Mouse (Mus musculus): ENCODE results near the gene Mindy4.

GRCm38 (mm10) chr6:55232524-55233264 lies 29.5 kb downstream of the Mindy4 start:
- TF ChIP-seq MAFK (IDR thresholded peaks at IDR 0.05; ENCODE audit: insufficient read depth, low read depth, low read length) (no peak), ZNF384 (IDR thresholded peaks at IDR 0.05; ENCODE audit: low read depth, low read length) (no peak)
